Mouse (Mus musculus) embryonic fibroblast, embryonic 13.5 days (primary cell): Measurements from ENCODE around the gene Lrrtm1. TPM values are rescaled to one million over a fixed set of nuclear protein-coding genes. Genes with fewer than 3 reads are reported as not detected.

Experiments
- H3K27ac ChIP-seq: 2 replicates; pipeline ENCODE4 v1.5.1; 2012; ENCODE audit warnings: low read length, control low read depth, inconsistent platforms; ENCODE audit not compliant: insufficient read depth
- H3K4me1 ChIP-seq: 2 replicates; pipeline ENCODE4 v1.6.1; 2011; ENCODE audit warnings: low read length; ENCODE audit not compliant: control insufficient read depth, insufficient read depth
- H3K4me3 ChIP-seq: 2 replicates; pipeline ENCODE4 v1.5.1; 2011; ENCODE audit warnings: mild to moderate bottlenecking, control low read depth, low read length; ENCODE audit not compliant: insufficient read depth
- CTCF ChIP-seq: IDR thresholded peaks from 2 replicates; pipeline ENCODE4 v1.5.1; 2011; ENCODE audit warnings: mild to moderate bottlenecking, control low read depth, low read length, moderate library complexity, borderline replicate concordance; ENCODE audit not compliant: insufficient read depth
- POLR2A ChIP-seq: IDR thresholded peaks from 2 replicates; pipeline ENCODE4 v1.6.1; 2011; ENCODE audit warnings: low read depth, mild to moderate bottlenecking, control low read depth, low read length, moderate library complexity
- polyA plus RNA-seq: library from polyadenylated mRNA; stranded (reverse); fragments of >200 nt; gene quantifications from 2 replicates; pipeline ENCODE4 v1.2.4, GENCODE M21; 2011; ENCODE audit warnings: low read depth; ENCODE audit not compliant: missing spikeins, insufficient read length

The Lrrtm1 gene
- polyA plus RNA-seq, result 0.45 and 1.7 TPM in 2 replicates

DNA sequence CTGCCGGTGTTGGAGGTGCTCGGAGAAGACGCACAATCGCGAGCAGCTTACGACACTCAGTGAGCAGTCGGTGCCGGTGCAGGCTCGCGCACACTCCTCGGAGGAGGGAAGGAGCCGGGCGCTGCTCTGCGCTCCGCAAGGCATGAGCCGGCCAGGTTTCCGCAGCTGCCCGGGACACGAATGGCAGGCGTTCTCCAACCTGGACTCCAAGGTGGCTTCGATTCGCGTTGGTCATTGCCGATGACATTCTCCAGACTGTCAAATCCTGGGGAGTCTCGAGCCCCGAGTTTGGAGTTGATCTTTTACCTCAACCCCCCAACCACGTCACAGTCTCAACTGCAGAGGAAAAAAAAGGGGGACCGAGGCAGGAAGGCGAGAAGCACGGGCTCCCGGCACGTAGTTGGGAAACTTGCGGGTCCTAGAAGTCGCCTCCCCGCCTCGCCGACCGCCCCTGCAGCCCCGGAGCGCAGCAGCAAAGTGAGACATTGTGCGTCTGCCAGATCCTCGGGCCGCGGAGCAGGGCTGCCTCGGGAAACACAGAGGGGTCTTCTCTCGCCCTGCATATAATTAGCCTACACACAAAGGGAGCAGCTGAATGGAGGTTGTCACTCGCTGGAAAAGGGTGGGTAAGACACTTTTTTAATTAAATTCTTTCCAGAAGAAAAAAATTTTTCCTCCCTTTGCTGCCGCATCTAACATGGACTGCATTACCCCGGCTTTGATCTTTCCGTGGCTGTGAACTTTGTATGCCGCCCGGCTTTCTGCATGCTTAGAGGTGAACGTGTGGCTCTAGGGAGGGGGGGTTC, at the start of gene Lrrtm1:
Gene Lrrtm1 (plus strand): TSS at position 89 of the 806 bp plus-strand sequence.
- TF ChIP-seq POLR2A (no peak), CTCF (peak; percentile 77; the same call in 1 of the 2 replicates)
- peak within 1 kb of the TSS; percentile 42 for H3K4me3 ChIP-seq
- no peak within 1 kb of the TSS for H3K27ac ChIP-seq
- no peaks in the 10 kb centered on the region for H3K4me1 ChIP-seq

DNA sequence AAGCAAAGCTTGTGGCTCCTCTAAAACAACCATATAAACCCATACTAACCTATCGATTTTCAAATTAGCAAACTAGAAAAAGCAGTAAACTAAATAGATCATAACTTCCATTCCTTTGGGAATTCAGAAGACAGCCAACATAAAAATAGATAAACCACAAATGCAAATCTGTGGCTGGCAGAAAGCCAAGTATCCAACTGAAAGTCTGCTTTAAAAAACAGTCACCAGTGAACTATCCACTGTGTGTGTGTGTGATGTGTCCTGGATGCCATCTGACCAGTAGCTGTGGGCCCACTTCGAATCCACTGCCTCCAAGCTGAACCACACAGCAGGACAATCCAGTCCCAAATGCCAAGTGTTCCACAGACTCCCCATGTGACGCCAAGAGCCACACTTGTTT, 45.8 kb upstream of the Lrrtm1 start:
- Histone ChIP-seq H3K4me1 (no peaks in the 10 kb centered on the region), H3K4me3 (no peak overlapping the region), H3K27ac (no peak overlapping the region; the same call in 1 of the 2 replicates)
- TF ChIP-seq CTCF (no peak), POLR2A (no peak)

DNA sequence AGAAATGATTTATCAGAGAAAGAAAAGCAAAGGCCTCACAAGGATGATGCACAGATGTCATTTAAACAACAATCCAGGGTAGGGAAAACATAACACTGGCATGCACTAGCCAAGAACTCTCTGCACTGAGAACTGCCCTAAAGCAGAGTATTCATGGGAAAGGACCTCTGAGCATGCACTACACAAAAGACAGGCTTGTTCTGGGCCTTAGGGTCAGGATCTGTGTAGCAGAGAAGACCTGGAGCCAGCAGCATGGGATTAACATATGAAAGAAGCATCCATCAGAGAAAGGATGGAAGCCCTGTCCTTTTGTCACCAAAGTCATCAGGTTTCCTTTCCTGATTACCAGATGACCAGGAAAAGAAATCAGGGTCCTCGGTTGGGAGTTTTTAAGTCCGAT, 43.1 kb upstream of the Lrrtm1 start:
- no peak overlapping the region for H3K4me3 ChIP-seq
- TF ChIP-seq CTCF (no peak), POLR2A (no peak)
- no peaks in the 10 kb centered on the region for H3K4me1 ChIP-seq
- no peak overlapping the region for H3K27ac ChIP-seq

DNA sequence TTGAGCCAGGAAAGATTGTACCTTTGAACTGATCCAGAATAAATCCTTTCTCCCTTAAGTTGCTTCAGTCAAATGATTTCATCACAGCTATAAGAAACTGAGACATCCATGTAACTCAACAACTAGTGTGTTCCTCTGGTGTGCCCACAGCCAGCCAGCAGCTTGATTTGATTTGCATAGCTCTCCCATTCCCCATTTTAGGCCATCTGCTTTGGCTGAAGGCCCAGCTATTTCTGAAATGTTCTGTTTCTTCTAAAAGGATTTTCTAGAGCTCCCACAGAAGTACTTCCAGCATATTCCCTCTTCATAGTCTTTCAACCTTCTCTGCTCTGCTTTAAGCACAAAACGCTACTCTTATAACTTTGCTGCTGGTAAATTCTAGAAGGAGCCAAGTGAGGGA, 33.3 kb upstream of the Lrrtm1 start:
- no peak for TF ChIP-seq CTCF
- no peak overlapping the region for H3K4me3 ChIP-seq
- no peaks in the 10 kb centered on the region for H3K4me1 ChIP-seq
- H3K27ac ChIP-seq, result no peak overlapping the region

DNA sequence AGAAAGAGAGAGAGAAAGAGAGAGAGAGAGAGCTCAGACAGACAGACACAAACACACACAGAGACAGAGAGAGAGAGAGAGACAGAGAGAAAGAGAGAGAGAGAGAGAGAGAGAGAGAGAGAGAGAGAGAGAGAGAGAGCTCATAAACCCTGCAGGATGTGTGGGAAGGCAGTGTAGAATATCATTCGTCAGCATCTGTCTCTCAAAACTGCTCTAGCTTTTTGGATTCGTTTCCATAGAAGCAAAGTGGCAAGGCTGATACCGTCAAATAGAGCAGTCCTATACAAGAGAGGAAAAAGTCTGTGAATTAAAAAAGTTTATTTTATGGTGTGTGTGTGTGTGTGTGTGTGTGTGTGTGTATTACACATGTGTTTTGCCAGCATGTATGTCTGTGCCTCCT, 32.6 kb upstream of the Lrrtm1 start:
- Histone ChIP-seq H3K4me3 (no peak overlapping the region), H3K27ac (no peak overlapping the region), H3K4me1 (no peaks in the 10 kb centered on the region)
- TF ChIP-seq POLR2A (no peak), CTCF (no peak)

DNA sequence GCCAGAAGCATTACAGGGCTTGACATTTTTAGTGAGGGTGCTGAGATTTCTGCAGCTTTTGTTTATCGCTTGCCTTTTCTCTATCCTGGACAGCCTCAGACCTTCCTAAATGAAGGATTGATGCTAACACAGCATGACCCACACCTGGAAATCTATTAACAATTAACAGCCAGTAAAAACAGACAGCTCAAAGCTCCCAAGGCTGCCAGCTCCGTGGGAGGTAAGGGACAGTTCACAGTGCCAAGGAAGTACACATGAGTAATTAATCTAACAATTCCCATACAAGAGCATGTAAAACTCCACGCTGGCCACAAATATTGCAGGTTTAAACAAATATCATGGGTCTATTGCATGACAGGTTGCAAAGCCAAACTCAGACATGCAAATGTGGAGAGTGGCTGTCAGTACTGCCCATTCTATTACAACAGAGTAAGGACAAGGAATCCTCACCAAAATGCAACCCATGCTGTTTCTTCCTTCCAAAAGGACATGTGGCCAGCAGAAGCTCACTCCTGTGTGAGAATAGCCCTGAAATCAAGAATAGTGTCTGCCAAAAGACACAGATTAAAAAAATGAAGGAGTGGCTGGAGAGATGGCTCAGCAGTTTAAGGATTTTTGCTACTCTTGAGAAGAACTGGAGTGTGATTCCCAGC, 28.6 kb upstream of the Lrrtm1 start:
- TF ChIP-seq CTCF (no peak), POLR2A (no peak)
- Histone ChIP-seq H3K4me1 (no peaks in the 10 kb centered on the region), H3K4me3 (no peak overlapping the region)

DNA sequence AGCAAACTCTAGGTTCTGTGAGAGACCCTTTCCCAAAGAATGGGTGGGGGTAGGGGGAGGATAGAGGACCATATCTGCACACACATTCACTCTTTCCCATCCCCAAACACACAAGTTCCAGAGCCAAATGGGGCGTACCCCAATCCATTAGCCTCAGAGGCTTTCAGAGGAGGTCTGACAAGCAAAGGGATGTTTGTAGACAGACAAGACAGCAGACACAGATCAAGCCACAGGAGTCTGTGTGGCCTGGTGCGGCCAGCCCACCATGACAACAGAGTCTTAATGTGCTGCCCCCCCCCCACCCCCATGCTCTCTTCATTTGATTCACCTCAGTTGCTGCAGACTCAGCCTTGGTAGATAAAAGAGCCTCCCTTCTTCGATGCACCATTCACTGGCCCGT, 27.2 kb upstream of the Lrrtm1 start:
- Histone ChIP-seq H3K4me3 (no peak overlapping the region), H3K27ac (no peak overlapping the region)
- TF ChIP-seq POLR2A, result no peak
- TF ChIP-seq CTCF, result no peak

More for the DNA sequence above, 28.6 kb upstream of the Lrrtm1 start:
- no peak overlapping the region for H3K27ac ChIP-seq

DNA sequence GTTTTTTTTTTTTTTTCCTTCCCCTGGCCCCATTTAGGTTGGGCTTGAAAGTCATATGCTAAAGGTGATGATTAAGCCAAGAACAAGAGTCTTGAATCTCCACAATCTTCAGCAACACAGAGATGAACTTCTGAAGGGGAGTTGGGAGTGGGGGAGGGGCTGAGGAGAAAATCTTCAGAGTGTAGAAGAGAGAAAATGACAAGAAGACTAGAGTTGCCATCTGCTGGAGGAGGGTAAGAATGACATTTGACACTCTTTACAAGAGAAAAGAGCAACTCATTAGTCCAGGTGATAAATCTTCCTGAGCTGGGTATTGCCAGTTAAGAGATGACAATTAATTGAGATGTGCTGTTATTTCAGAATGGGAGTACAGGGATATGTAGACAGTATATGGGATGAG, 23.6 kb upstream of the Lrrtm1 start:
- no peaks in the 10 kb centered on the region for H3K4me1 ChIP-seq

More for the DNA sequence above, 27.2 kb upstream of the Lrrtm1 start:
- H3K4me1 ChIP-seq, result no peaks in the 10 kb centered on the region

DNA sequence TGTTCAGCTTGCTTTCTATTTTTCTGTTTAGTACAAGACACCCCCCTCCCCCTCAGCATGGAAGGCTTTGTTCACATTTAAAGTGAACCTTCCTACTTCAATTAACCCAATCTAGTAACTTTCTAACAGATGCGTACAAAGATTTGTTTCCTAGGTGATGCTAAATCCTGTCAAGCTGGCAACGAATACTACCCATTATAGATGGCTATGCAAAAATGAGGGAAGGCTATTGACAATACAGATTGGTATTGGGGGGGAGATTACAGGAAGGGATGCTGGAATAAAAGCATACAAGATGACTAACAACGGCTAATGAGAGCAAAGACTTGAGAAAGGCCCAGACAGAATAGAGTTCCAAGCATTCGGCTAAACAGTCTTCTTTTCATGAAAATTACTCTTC, 21.7 kb upstream of the Lrrtm1 start:
- Histone ChIP-seq H3K4me3 (no peak overlapping the region), H3K4me1 (no peaks in the 10 kb centered on the region), H3K27ac (no peak overlapping the region)
- no peak for TF ChIP-seq CTCF
- TF ChIP-seq POLR2A, result no peak

More for the DNA sequence above, 23.6 kb upstream of the Lrrtm1 start:
- no peak overlapping the region for H3K27ac ChIP-seq
- H3K4me3 ChIP-seq, result no peak overlapping the region
- TF ChIP-seq POLR2A (no peak), CTCF (no peak)
